Mouse (Mus musculus): ENCODE results near the gene Gorab.

Gene Gorab

GRCm38 (mm10) chr1:163357733-163358132, 45.7 kb downstream of the Gorab start:
- no peak for DNase-seq (ENCODE audit: low spot score in 2 of 2)

GRCm38 (mm10) chr1:163356167-163356566, 47.3 kb downstream of the Gorab start:
- DNase-seq (ENCODE audit: low spot score in 2 of 2) = no peak

DNA sequence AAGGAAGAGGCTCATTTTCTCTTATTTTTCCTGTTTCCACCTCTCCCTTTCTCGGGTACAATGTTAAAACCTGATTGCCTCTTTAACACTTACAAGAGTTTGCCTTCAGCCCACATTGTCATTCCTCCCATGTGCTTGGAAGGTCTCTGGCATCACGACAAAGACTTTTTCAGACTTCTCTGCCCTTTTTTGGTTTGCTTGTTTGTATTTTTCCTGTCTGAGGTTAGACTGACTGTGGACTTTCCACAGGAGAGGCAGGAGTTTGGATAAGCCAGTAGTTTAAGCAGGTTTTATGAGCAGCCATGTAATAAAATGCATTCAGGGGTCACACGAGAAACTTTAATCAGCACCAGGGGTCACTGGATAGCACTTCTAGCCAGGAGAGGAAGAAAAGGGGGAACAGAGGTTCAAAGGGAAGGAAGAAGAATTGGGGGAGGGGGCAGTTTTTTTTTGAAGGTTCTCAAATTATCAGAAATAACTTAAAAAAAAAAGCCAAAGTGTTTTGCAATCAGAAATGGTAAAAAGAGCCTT, 47.8 kb downstream of the Gorab start:
- DNase-seq (ENCODE audit: low spot score in 2 of 2) = no peak

DNA sequence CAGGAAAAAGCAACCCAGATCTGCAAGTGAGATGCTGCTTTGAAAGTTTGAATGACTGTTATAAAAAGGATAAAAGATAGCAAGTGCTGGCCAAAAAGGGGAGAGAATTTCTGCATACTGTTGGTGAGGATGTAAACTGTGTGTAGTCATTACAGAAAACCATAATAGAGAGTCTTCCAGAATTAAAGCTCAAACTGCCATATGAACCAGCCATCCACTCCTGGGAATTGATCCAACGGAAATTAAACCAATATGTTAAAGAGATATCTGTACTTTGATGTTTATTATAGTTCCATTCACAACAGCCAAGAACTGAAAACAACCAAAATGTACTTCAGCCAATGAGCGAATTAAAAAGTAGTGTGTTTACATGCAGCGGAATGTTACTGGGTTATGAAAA, 52.5 kb downstream of the Gorab start:
- DNase-seq (ENCODE audit: low spot score in 2 of 2) = no peak

DNA sequence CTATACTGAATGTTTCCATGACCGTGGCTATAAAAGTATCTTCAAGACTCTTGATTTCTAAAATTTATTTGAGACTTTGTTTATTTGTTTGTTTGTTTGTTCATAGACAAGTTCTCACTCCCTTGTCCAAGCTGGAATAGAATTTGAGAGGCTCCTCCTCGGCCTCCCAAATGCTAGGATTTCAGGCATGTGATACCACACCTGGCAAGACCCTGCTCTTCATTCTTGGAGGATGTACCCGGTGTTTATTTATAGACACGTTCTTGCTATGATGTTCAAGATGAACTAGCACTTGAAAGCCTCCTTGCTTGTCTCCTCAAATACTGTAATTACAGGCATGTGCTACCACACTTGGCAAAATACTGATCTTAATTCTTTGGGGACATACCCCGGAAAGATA, 57.9 kb downstream of the Gorab start:
- DNase-seq (ENCODE audit: low spot score in 2 of 2) = no peak

DNA sequence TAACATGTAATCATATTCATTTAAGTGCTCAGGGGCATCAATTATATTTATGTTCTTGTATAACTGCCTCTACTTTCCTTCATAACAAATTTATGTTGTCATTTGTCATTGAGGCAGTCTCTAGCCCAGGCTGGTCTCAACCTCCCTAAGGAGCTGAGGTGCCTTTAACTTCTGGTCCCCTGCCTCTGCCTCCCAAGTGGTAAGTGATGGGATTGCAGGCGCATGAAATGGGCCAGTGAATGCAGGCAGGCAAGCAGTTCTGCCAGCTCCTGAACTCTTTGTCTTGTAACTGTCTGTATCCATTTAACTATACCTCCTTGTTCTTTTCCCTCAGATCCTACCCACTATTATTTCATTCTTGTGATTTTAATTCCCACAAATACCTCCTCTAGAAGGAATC, 58.5 kb downstream of the Gorab start:
- no peak for DNase-seq (ENCODE audit: low spot score in 2 of 2)

GRCm38 (mm10) chr1:163339219-163339561, 64.3 kb downstream of the Gorab start:
- DNase-seq (ENCODE audit: low spot score in 2 of 2) = no peak

DNA sequence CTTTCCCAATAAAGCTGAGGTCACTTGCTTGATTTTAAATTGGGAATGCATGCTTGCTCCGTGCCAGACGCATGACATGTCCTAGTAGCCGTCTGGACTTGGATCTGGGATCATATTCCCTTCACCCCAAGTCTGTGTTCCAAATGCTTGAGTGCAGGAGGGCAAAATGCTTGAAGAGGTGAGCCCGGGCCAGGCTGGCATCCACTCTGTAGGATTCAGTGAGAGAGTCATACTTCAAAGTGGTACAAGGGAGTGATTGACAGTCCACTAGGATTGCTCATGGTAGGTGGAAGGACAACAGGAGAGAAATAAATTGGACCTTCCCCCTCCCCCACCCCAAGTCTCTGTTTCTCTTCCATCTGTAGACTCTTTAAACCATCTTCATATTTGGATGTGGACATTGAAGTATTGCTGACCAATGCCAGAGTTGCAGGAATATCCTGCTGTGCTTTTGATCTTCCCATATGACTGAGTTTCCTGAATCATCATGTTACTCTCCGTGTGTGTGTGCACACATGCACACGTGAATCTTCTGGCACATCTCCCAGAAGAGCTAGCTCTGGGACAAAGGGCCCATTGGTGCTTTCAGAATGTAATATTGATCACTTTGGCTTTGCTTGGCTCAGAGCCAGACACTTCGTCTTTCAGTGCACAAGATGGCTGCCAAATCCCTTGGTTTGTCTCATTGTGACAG, 64.8 kb downstream of the Gorab start:
- DNase-seq (ENCODE audit: low spot score in 2 of 2) = no peak

- DNase-seq (ENCODE audit: low spot score in 2 of 2) = no peak
These were observed 65.6 kb downstream of the Gorab start for GRCm38 (mm10) chr1:163337821-163338220.

Measured in spleen, postnatal 36 days (tissue).